Mouse (Mus musculus) heart, postnatal 25 days (tissue): ENCODE measurements around the gene 4930564D02Rik. TPM values are rescaled to one million over a fixed set of nuclear protein-coding genes. Genes with fewer than 3 reads are reported as not detected.

Source experiments
- DNase-seq: peaks from one replicate; pipeline ENCODE4 v3.0.0; 2022; ENCODE audit warnings: low spot score
- intact Hi-C: fragments of 180-260 bp; cut with DNase I; formaldehyde crosslinking; loops from one replicate; pipeline ENCODE4 v1.15.1; 2025
- total RNA-seq, 2 experiments: library from RNA; stranded (reverse); gene quantifications; 2 replicates each; pipeline ENCODE4 v1.2.3; 2021

The 4930564D02Rik gene
- total RNA-seq, 2 experiments from 2014 or later: not detected

DNA sequence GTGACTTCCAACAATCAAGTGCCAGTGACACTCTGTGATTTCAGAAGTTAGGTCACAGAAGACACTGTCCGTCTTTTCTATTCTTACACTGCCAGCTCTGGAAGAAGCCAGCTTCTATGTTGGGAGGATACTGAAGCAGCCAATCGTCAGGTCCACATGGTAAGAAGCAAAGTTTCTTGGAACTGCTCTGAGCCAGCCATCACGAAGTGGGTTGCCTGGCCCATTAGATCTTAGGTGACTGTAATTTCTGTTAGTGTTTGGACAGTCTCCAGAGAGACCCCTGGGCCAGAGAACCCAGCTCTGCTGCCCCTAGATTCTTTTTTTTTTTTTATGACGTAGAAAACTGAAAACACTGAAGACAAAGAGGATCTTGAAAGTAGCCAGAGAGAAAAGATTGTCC, 30.9 kb downstream of the 4930564D02Rik start:
- intact Hi-C loops: no loop called here
- DNase-seq: no peak

DNA sequence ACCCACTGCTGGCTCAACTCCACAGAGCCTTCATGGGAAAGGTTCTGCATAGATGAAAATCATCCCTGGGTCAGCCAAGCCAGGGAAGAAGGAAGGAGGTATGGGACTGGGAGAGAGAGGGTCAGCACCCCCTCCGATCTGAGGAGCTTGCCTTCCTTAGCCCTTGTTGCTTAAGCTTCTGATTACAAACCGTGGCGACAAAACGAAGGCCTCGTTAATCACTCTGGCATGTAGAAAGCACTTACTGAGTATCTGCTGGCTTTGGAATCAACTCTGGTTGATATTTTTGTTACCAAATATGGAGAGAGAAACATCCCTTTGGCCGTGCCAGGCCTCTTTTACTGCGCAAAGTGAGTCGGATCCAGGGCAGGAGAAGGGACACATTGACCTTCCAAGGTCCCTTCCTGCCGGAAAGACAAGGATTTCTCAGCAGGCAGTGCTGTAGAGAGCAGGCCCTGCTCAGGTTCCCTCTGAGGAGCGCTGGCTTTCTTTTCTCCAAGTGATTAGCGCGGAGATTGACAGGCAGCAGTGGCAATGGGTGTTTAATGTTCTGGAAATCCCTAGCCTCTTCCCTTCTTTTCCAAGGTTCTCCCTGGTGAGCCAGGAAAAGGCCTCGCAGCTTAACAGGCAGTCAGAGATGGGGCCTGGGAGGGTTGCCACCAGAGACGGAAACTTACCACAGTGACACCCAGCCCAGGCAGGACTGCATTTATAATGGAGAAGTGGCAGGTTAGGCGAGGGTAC, 33.1 kb downstream of the 4930564D02Rik start:
- intact Hi-C loops: no loop called here
- no peak for DNase-seq

DNA sequence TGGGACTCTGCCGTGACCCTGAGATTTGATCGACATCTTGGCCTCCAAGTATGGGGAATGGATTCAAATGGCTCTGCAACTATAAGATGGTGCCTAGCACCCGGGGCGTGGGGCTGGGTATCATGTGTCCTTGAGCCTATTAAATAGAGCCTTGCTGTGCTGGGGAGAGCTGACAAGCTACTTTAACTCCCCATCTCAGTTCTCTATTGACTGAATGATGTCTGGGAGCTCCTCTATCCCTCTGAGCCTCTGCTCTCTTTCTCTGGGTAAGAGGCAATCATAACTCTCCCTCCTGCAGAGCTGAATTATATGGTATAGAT, 33.6 kb downstream of the 4930564D02Rik start:
- intact Hi-C loops: no loop called here
- no peak for DNase-seq

DNA sequence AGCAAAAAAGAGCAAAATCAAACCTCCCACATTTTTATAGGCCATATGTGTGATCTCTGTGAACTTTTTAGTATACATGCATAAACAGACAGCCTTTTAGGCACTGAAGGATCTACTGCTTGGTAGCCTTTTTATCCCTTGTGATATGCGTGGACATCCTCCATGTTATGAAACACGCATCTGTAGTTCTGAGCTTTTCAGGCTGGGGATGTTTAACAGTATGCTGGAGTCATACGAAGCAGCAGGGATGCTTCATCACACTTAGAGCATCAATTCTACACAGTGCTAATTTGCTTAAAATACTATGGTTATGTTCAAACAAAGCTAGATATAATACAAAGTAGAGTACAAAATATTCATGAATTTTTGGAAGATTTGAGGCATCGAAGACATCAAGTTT, 39.2 kb downstream of the 4930564D02Rik start:
- DNase-seq: no peak

DNA sequence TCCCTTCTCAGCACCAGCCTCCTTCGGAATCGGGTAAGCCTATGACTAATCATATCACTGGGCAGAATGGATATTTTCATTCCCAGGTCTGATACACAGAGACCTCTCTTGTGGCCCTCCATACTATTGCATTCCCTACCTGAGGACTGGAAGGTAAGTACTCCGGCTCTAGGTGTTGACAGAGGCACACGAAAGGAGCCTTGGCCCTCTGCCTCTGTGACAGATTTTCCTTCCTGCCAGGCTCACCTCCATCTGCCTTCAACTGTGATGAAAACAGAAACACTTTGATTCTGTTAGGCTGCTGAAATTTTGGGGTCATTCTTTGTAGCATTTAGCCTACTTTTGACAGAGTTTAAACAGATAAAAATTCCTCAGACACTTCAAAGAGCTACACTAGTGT, 47.2 kb downstream of the 4930564D02Rik start:
- intact Hi-C loops: loop anchor here (2.0 kb wide), 1 partner anchor 51 kb away; no protein-coding TSS in a partner anchor

More for the DNA sequence above, 39.2 kb downstream of the 4930564D02Rik start:
- intact Hi-C loops: no loop called here

DNA sequence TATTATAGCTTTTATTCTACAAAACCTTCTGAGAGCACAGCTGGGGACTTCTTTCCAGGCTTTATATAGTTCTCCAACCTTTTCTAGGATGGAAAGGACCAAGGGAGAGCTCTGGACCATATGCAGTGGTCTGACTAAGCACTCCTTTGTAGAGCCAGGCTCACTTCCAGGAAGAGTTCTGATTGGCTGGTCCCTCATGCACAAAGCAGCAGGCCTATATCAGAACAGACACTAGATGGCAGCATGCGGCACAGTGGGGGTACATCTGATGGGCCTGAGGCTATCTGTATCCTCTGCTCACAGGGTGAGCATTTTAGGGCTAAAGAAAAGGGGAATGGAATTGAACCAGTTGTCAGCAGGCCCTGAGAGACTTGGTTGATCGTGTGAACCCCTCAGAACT, 47.6 kb downstream of the 4930564D02Rik start:
- intact Hi-C loops: loop anchor here (2.0 kb wide), 1 partner anchor 51 kb away; no protein-coding TSS in a partner anchor
- no peak for DNase-seq

More for the DNA sequence above, 47.2 kb downstream of the 4930564D02Rik start:
- no peak for DNase-seq

DNA sequence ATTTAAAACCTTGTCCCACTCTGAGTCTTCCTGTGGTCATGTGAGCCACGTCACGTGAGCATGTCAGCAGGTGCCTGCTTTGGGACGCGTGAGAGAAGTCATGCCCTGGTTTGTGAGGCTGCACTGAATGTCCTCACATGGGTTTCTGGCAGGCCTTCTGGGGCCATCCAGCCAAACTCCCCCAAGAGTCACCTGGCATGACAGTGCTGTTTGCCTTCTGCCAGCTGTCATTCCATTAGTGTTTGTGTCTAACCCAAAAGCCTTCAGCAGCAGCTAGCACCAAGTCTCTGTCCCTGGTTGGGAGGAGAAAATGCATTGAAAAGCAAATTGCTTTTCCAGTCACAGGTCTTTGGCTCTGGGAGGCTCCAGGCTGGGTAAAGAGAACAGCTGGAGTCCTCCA, 50.0 kb downstream of the 4930564D02Rik start:
- no peak for DNase-seq
- intact Hi-C loops: no loop called here

DNA sequence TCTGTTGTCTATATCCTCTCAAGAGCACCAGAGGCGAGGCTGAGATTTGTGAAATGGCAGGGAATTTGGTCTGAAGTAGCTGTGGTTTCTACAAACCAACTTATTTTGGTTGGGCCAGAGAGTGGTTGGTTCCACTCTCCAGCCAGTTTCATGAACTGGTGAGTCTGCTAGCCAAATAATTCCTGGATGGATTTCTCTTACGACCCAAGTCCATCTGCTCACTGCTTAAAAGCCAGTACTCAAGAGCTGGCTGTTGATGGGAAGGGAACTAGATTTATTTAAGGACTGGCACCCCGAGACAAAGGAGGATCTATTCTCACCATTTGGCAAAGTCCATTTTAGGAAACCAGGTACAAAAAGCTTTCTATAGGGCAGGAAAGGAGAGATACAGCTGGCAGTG, 57.1 kb downstream of the 4930564D02Rik start:
- intact Hi-C loops: no loop called here
- no peak for DNase-seq

DNA sequence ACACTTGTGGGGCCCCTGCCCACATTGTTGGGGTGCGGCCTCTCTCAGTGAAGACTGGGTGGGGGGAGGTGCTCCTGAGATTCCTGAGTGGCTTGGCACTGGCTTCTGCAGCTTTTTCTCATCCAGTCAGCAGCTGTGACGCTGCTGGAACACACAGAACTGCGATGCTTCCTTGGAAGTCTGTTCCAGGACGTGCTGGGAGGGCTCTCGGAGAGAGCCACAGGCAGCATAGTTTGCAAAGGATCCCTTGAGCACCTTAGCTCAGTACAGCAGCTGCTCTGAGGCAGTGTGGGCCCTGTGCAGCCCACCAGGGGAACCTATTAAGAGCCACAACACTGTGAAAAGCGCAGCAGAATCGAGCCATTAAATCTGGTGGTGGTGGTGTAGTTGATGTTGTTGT, 61.2 kb downstream of the 4930564D02Rik start:
- DNase-seq: no peak
- intact Hi-C loops: no loop called here

Other genes starting within 250 kb of the 4930564D02Rik start
- gene Mov10, start 248.3 kb upstream of the 4930564D02Rik start, total RNA-seq: 1 to 10 TPM; 6.2 to 6.3 TPM
- 10 to 100 TPM; 19.8 to 22.6 TPM for gene St7l, start 202.8 kb upstream of the 4930564D02Rik start, total RNA-seq
- gene Capza1, start 202.3 kb upstream of the 4930564D02Rik start, total RNA-seq: 10 to 100 TPM; 35.4 to 47.2 TPM
- gene Wnt2b, start 104.9 kb upstream of the 4930564D02Rik start, total RNA-seq: 1 to 10 TPM; 1.0 to 1.9 TPM
- gene Cttnbp2nl, start 13.7 kb upstream of the 4930564D02Rik start, total RNA-seq: 10 to 100 TPM; 18.9 to 20.1 TPM